Mouse (Mus musculus): ENCODE measurements around the gene Poc5. TPM values are rescaled to one million over a fixed set of nuclear protein-coding genes. Genes with fewer than 3 reads are reported as not detected.

Poc5 gene
- total and polyA plus RNA-seq, 2 experiments from 2014 or later = 22.4 to 34.9 TPM

- Histone ChIP-seq H3K9me3 (ENCODE audit: low read length) (no peaks in the 10 kb centered on the region), H3K27ac (ENCODE audit: low read depth, low read length) (no peak overlapping the region), H3K36me3 (ENCODE audit: insufficient read depth) (no peaks in the 10 kb centered on the region), H3K4me3 (ENCODE audit: low read depth, low read length) (no peak overlapping the region), H3K27me3 (ENCODE audit: insufficient read depth, low read length) (no peaks in the 10 kb centered on the region), H3K4me1 (ENCODE audit: insufficient read depth) (no peaks in the 10 kb centered on the region), H3K4me2 (ENCODE audit: low read depth) (no peak overlapping the region), H3K9ac (no peak overlapping the region)
- no peak for DNase-seq
- 92% methylated on average over 18 of the region's 18 CpGs for WGBS
- ATAC-seq = no peak
- TF ChIP-seq CTCF (IDR thresholded peaks at IDR 0.05; ENCODE audit: low read depth) = no peak
Measured at GRCm38 (mm10) chr13:96376871-96377270, 11.2 kb upstream of the Poc5 start.

GRCm38 (mm10) chr13:96377883-96378282 lies 10.2 kb upstream of the Poc5 start:
- TF ChIP-seq CTCF (IDR thresholded peaks at IDR 0.05; ENCODE audit: low read depth) = no peak
- H3K27me3 ChIP-seq (ENCODE audit: insufficient read depth, low read length) = no peaks in the 10 kb centered on the region
- H3K9me3 ChIP-seq (ENCODE audit: low read length) = no peaks in the 10 kb centered on the region
- H3K36me3 ChIP-seq (ENCODE audit: insufficient read depth) = no peaks in the 10 kb centered on the region
- H3K4me1 ChIP-seq (ENCODE audit: insufficient read depth) = no peaks in the 10 kb centered on the region
- 80% methylated on average over 4 of the region's 4 CpGs for WGBS
- ATAC-seq (no peak), DNase-seq (no peak)
- no peak overlapping the region for H3K27ac ChIP-seq (ENCODE audit: low read depth, low read length)
- H3K4me3 ChIP-seq (ENCODE audit: low read depth, low read length) = no peak overlapping the region
- H3K4me2 ChIP-seq (ENCODE audit: low read depth) = no peak overlapping the region
- H3K9ac ChIP-seq = no peak overlapping the region

GRCm38 (mm10) chr13:96389301-96389700 lies 1.2 kb downstream of the Poc5 start:
- H3K36me3 ChIP-seq (ENCODE audit: insufficient read depth) = peaks cover 38% of the 10 kb centered on the region
- H3K4me1 ChIP-seq (ENCODE audit: insufficient read depth) = peaks cover 8% of the 10 kb centered on the region; the same call in 1 of the 2 replicates
- 20% methylated on average over 2 of the region's 2 CpGs for WGBS
- peak overlapping the region; percentile 67 for H3K9ac ChIP-seq
- H3K4me3 ChIP-seq (ENCODE audit: low read depth, low read length) = peak overlapping the region; percentile 75
- no peak for ATAC-seq
- no peaks in the 10 kb centered on the region for H3K27me3 ChIP-seq (ENCODE audit: insufficient read depth, low read length)
- DNase-seq = no peak
- H3K4me2 ChIP-seq (ENCODE audit: low read depth) = peak overlapping the region; percentile 57
- no peaks in the 10 kb centered on the region for H3K9me3 ChIP-seq (ENCODE audit: low read length)
- no peak overlapping the region for H3K27ac ChIP-seq (ENCODE audit: low read depth, low read length)
- no peak for TF ChIP-seq CTCF (IDR thresholded peaks at IDR 0.05; ENCODE audit: low read depth)

DNA sequence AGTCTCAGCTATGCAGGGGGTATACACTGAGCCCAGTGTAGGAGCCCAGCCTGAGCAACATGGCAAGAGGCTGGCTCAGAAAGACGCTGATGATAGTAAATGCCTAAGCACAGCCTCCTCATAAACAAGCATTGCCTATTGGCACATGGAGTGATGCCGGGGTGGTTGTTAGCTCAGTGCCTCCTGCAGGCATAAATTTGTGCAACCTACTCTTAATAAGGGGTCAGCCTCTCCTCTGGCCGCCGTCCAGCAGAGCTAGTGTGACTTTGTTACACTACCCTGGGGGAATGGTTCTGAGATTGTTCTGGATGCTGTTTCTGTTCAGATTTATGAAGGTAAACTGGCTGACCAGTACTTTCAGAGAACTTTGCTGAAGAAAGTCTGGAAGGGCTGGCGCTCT lies 13.2 kb downstream of the Poc5 start:
- DNase-seq (no peak), ATAC-seq (no peak)
- Histone ChIP-seq H3K4me3 (ENCODE audit: low read depth, low read length) (no peak overlapping the region), H3K36me3 (ENCODE audit: insufficient read depth) (peaks cover 77% of the 10 kb centered on the region), H3K9ac (no peak overlapping the region), H3K4me1 (ENCODE audit: insufficient read depth) (no peaks in the 10 kb centered on the region), H3K9me3 (ENCODE audit: low read length) (no peaks in the 10 kb centered on the region), H3K27ac (ENCODE audit: low read depth, low read length) (no peak overlapping the region), H3K27me3 (ENCODE audit: insufficient read depth, low read length) (no peaks in the 10 kb centered on the region), H3K4me2 (ENCODE audit: low read depth) (no peak overlapping the region)
- 92% methylated on average over 5 of the region's 5 CpGs for WGBS
- TF ChIP-seq CTCF (IDR thresholded peaks at IDR 0.05; ENCODE audit: low read depth) = no peak

GRCm38 (mm10) chr13:96405518-96405917 lies 17.4 kb downstream of the Poc5 start:
- no peaks in the 10 kb centered on the region for H3K4me1 ChIP-seq (ENCODE audit: insufficient read depth)
- ATAC-seq (peak; percentile 68; the same call in 1 of the 2 replicates), DNase-seq (peak; percentile 38)
- H3K9ac ChIP-seq = no peak overlapping the region
- no peak overlapping the region for H3K4me3 ChIP-seq (ENCODE audit: low read depth, low read length)
- peaks cover 50% of the 10 kb centered on the region for H3K36me3 ChIP-seq (ENCODE audit: insufficient read depth)
- TF ChIP-seq CTCF (IDR thresholded peaks at IDR 0.05; ENCODE audit: low read depth) = no peak
- no peaks in the 10 kb centered on the region for H3K27me3 ChIP-seq (ENCODE audit: insufficient read depth, low read length)
- 0 out of 2 replicates have a peak overlapping the region, but pooled peaks have one; percentile 29 for H3K27ac ChIP-seq (ENCODE audit: low read depth, low read length)
- no peak overlapping the region for H3K4me2 ChIP-seq (ENCODE audit: low read depth)
- WGBS = 75% methylated on average over 2 of the region's 2 CpGs
- no peaks in the 10 kb centered on the region for H3K9me3 ChIP-seq (ENCODE audit: low read length)

- peak; percentile 85 for DNase-seq
- peaks cover 52% of the 10 kb centered on the region for H3K36me3 ChIP-seq (ENCODE audit: insufficient read depth)
Measured at GRCm38 (mm10) chr13:96407040-96407439, 18.9 kb downstream of the Poc5 start.

DNA sequence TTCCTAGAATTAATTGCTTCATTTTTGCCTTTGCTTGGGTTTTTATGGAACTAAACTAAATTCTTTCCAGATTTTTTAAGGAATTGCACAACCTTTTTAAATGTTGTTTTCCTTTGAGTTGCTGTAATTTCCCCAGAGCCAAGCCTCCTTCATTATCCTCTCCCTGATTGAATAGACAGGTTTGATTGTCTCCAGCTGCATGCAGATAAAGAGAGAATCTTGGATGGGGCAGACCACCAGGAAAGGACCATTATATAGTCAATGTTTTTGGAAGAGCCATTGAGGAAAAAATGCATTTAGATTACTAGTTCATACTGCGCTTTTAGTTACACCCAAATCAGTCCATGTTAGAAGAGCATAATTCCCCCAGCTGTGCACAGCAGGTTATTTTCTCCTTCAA lies 20.7 kb downstream of the Poc5 start:
- peaks cover 40% of the 10 kb centered on the region for H3K36me3 ChIP-seq (ENCODE audit: insufficient read depth)
- 89% methylated on average over 1 of the region's 1 CpGs for WGBS
- no peak overlapping the region for H3K9ac ChIP-seq

More at GRCm38 (mm10) chr13:96407040-96407439, 18.9 kb downstream of the Poc5 start:
- no peak overlapping the region for H3K9ac ChIP-seq
- no peak overlapping the region for H3K27ac ChIP-seq (ENCODE audit: low read depth, low read length)
- no peaks in the 10 kb centered on the region for H3K9me3 ChIP-seq (ENCODE audit: low read length)
- peak; percentile 89 for ATAC-seq
- no peaks in the 10 kb centered on the region for H3K4me1 ChIP-seq (ENCODE audit: insufficient read depth)
- H3K27me3 ChIP-seq (ENCODE audit: insufficient read depth, low read length) = no peaks in the 10 kb centered on the region
- H3K4me2 ChIP-seq (ENCODE audit: low read depth) = no peak overlapping the region
- H3K4me3 ChIP-seq (ENCODE audit: low read depth, low read length) = no peak overlapping the region
- TF ChIP-seq CTCF (IDR thresholded peaks at IDR 0.05; ENCODE audit: low read depth) = peak; percentile 86
- WGBS = 45% methylated on average over 4 of the region's 4 CpGs

More for the DNA sequence above, 20.7 kb downstream of the Poc5 start:
- DNase-seq = no peak
- no peak overlapping the region for H3K4me3 ChIP-seq (ENCODE audit: low read depth, low read length)
- no peak overlapping the region for H3K27ac ChIP-seq (ENCODE audit: low read depth, low read length)
- no peak overlapping the region for H3K4me2 ChIP-seq (ENCODE audit: low read depth)
- ATAC-seq = no peak
- H3K27me3 ChIP-seq (ENCODE audit: insufficient read depth, low read length) = no peaks in the 10 kb centered on the region
- no peaks in the 10 kb centered on the region for H3K4me1 ChIP-seq (ENCODE audit: insufficient read depth)
- TF ChIP-seq CTCF (IDR thresholded peaks at IDR 0.05; ENCODE audit: low read depth) = no peak
- no peaks in the 10 kb centered on the region for H3K9me3 ChIP-seq (ENCODE audit: low read length)
